Mouse (Mus musculus) liver, embryonic 16.5 days (tissue): ENCODE data around the gene Cldn5. TPM values are rescaled to one million over a fixed set of nuclear protein-coding genes. Genes with fewer than 3 reads are reported as not detected.

Source experiments
- polyA plus RNA-seq: library from polyadenylated mRNA; unstranded; fragments of >200 nt; fragmentation: Nextera tagmentation; extraction: Ambion mirVana; gene quantifications from 2 replicates; pipeline ENCODE4 v1.2.1, GENCODE M21; 2015

Cldn5 gene
- polyA plus RNA-seq, 1 experiment from 2014 or later: 8.4 TPM

Other genes starting within 250 kb of the Cldn5 start
- 0.07 TPM in 1 of 2 replicates, not detected in the other for gene Tbx1, start 186.2 kb upstream of the Cldn5 start, polyA plus RNA-seq
- gene Gp1bb, start 154.4 kb upstream of the Cldn5 start, polyA plus RNA-seq: 13.9 and 18.2 TPM in 2 replicates
- gene Gm49601, start 150.4 kb upstream of the Cldn5 start, polyA plus RNA-seq: 0.28 and 0.55 TPM in 2 replicates
- gene Sept5, start 146.9 kb upstream of the Cldn5 start, polyA plus RNA-seq: 3.0 and 4.2 TPM in 2 replicates
- 37.0 and 38.2 TPM in 2 replicates for gene Ufd1, start 34.9 kb downstream of the Cldn5 start, polyA plus RNA-seq
- 33.6 and 38.5 TPM in 2 replicates for gene Cdc45, start 35.1 kb downstream of the Cldn5 start, polyA plus RNA-seq
- 16.4 and 18.1 TPM in 2 replicates for gene 2510002D24Rik, start 59.7 kb downstream of the Cldn5 start, polyA plus RNA-seq
- gene Gm28539, start 59.7 kb downstream of the Cldn5 start, polyA plus RNA-seq: not detected in 2 replicates
- 46.4 and 51.8 TPM in 2 replicates for gene Mrpl40, start 100.0 kb downstream of the Cldn5 start, polyA plus RNA-seq
- 2.2 and 3.0 TPM in 2 replicates for gene Hira, start 100.2 kb downstream of the Cldn5 start, polyA plus RNA-seq